Mouse (Mus musculus) spleen, adult 12 weeks (tissue): ENCODE measurements around the gene Dtnb.
A peak's percentile ranks its signal among the peaks of the same experiment; 100 is the strongest.

ENCODE experiments used
- DNase-seq: peaks from one replicate; pipeline ENCODE4 v3.0.0; 2022; ENCODE audit warnings: low spot score

The Dtnb gene

GRCm38 (mm10) chr12:3773643-3774042 is 201.5 kb downstream of the Dtnb start:
- DNase-seq: no peak

- no peak for DNase-seq
These were observed 203.8 kb downstream of the Dtnb start for GRCm38 (mm10) chr12:3776015-3776414.

- DNase-seq: no peak
These were observed 205.5 kb downstream of the Dtnb start for GRCm38 (mm10) chr12:3777682-3778081.

- no peak for DNase-seq
These were observed 206.1 kb downstream of the Dtnb start for GRCm38 (mm10) chr12:3778286-3778685.

- no peak for DNase-seq
These were observed 207.5 kb downstream of the Dtnb start for GRCm38 (mm10) chr12:3779639-3780038.

GRCm38 (mm10) chr12:3780405-3780891 is 208.3 kb downstream of the Dtnb start:
- peak; percentile 22 for DNase-seq

GRCm38 (mm10) chr12:3780931-3781471 is 208.8 kb downstream of the Dtnb start:
- no peak for DNase-seq

GRCm38 (mm10) chr12:3781482-3781881 is 209.3 kb downstream of the Dtnb start:
- DNase-seq: peak; percentile 70

GRCm38 (mm10) chr12:3783196-3783825 is 211.1 kb downstream of the Dtnb start:
- DNase-seq: no peak

GRCm38 (mm10) chr12:3784258-3784657 is 212.1 kb downstream of the Dtnb start:
- DNase-seq: no peak

- DNase-seq: no peak
These were observed 212.5 kb downstream of the Dtnb start for GRCm38 (mm10) chr12:3784729-3785128.

GRCm38 (mm10) chr12:3787041-3787440 is 214.9 kb downstream of the Dtnb start:
- no peak for DNase-seq

GRCm38 (mm10) chr12:3787541-3787940 is 215.4 kb downstream of the Dtnb start:
- no peak for DNase-seq

- DNase-seq: no peak
These were observed 216.4 kb downstream of the Dtnb start for GRCm38 (mm10) chr12:3788421-3789051.

- no peak for DNase-seq
These were observed 217.5 kb downstream of the Dtnb start for GRCm38 (mm10) chr12:3789626-3790185.

GRCm38 (mm10) chr12:3791257-3791656 is 219.1 kb downstream of the Dtnb start:
- no peak for DNase-seq

- DNase-seq: peak; percentile 83
These were observed 219.6 kb downstream of the Dtnb start for GRCm38 (mm10) chr12:3791732-3792131.

- DNase-seq: no peak
These were observed 220.1 kb downstream of the Dtnb start for GRCm38 (mm10) chr12:3792248-3792647.

GRCm38 (mm10) chr12:3795569-3795968 is 223.4 kb downstream of the Dtnb start:
- no peak for DNase-seq

- DNase-seq: no peak
These were observed 227.4 kb downstream of the Dtnb start for GRCm38 (mm10) chr12:3799551-3799950.

GRCm38 (mm10) chr12:3805852-3806251 is 233.7 kb downstream of the Dtnb start, which contains the start of gene Dnmt3a:
Dnmt3a (plus strand) TSS chr12:3806007.
- no peak for DNase-seq

GRCm38 (mm10) chr12:3806271-3806684 is 234.1 kb downstream of the Dtnb start:
- DNase-seq: peak; percentile 40
